Mouse (Mus musculus) adrenal gland, postnatal 25 days (tissue): ENCODE data around the gene Olfr32. TPM values are rescaled to one million over a fixed set of nuclear protein-coding genes. Genes with fewer than 3 reads are reported as not detected.
"Not testable (repeated sequence)": the region's sequence is repeated elsewhere in the genome, so short reads cannot be mapped to it uniquely, and the experiment has no call there.

Experiments used
- DNase-seq: peaks from one replicate; pipeline ENCODE4 v3.0.0; 2021; ENCODE audit warnings: mixed read lengths
- long read RNA-seq: library from polyadenylated mRNA; stranded (forward); transcript quantifications from one replicate; pipeline ENCODE4 v2.0.0, GENCODE M21; 2021
- total RNA-seq: library from RNA; stranded (reverse); gene quantifications from 2 replicates; pipeline ENCODE4 v1.2.3, GENCODE M21; 2021

Gene Olfr32
- not detected in 2 replicates for total RNA-seq
- long read RNA-seq = 0 reads

DNA sequence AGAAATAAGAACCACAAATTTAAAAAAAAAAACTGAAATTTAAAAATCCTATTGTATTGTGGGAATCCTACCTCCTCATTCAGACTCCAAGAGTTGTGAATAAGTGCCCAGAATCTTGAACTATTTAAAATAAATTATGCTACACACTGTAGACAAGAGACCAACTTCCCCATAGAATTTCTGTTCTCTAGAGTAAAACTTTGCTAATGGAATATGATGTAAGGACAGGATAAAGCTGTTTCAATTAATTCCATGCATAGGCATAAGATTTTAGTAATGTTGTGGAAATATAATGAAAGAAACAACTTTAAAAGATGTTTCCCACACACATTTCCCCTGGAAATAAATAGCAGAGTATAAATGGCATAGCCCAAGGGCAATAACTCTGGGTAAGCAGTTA is at the start of gene Olfr32:
Gene Olfr32, minus strand, starts transcription at position 101 of the 400 bp plus-strand sequence.
- no peak for DNase-seq

DNA sequence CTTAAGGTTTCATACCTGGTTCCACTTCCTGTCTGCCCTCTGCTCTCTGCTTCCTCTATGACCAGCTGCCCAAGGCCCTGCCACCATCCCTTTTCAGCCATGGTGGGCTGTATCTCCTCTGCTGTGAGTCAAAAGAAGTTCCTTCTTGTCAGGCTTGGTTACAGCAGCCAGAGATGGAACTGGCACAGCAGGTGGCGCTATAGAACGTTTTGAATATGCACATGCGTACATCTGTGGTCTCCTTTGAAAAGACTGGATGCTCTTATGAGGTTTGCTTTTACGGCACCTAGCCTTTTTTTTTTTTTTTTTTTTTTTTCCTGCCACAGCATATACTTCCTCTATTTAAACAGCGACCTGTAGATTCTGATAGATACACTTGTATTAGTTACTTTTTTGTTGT is 45.0 kb upstream of the Olfr32 start:
- not testable (repeated sequence) for DNase-seq

DNA sequence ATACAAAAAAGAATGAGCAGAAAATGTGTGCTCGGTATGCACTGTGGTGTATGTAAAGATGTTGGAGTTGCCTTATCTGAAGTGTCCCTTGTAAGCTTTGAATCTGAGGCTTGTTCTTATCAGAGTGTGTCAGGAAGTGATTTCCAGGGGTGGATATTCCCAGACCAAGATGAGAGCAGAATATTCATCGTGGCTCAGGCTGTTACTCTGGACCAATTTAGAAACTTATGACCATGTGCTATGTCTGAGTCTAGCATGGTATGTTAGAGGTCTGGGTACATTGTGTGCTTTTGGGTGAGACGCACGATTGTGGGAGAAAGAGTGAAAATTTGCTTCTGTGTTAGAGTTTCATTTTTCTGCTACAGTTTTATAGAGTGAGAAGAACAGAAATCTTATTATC is 44.0 kb upstream of the Olfr32 start:
- DNase-seq = not testable (repeated sequence)

DNA sequence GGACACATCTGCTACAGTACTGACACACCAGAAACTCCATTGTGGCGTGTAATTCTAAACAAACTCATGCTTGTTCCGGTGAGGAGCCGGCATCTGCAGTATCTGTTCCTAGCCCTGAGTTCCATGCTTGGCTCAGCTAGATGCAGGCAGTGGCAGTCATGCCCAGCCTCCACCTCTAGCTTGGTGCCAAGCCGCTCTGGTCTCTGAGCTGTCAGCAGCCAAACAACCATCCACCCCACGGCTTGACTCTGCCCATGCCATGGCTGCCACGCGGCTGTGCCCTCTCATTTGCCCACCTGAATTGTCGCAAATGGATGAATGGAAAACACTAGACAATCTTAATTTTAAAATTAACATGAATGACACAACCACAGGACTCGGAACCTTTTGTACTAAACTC is 11.8 kb upstream of the Olfr32 start:
- no peak for DNase-seq

DNA sequence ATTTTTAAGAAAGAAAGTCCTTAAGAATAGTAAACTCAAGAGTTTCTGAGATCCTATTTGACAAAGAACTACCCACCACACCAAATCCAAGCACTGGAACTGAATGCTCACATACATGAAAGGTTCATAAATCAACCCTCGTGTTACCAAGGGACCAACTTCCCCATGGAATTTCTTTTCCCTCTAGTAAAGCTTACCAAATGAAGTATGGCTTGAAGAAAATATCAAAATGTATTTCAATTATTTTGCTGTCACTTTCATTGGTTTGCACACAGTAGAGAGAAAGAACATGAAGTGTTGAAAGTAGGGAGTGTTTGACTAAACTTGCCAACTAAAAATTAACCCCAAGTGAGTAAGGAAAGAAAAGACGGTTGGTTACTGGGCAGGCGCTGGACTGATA is 10.9 kb upstream of the Olfr32 start, which contains the start of gene Olfr1270:
Gene Olfr1270, minus strand, starts transcription at position 101 of the 400 bp plus-strand sequence.
- DNase-seq = no peak

DNA sequence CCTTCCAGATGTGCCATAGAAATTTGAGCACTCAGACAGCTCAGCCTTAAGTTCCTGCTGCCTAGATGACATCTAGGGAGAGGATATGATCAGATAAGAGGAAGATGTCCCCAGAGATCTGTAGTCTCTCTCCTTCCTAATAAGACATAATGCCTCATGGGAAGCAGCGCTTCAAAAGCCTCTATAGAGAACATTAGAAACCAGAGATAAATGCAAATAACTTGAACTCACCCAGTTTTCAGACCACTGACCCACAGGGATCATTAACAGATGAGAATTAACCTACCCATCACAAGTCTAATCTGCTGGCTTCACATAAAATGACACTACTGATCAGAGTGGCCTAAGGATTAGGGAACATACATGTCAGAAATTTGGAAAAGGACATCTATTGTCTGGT is 20.8 kb downstream of the Olfr32 start, which contains the start of gene Olfr1269:
Gene Olfr1269, minus strand, starts transcription at position 101 of the 400 bp plus-strand sequence.
- DNase-seq = no peak

Other genes with a start within 250 kb of the Olfr32 start
- gene Olfr1258, start 215.0 kb downstream of the Olfr32 start, total RNA-seq = not detected in 2 replicates
- not detected in 2 replicates for gene Olfr1259, start 193.6 kb downstream of the Olfr32 start, total RNA-seq
- not detected in 2 replicates for gene Olfr1260, start 168.0 kb downstream of the Olfr32 start, total RNA-seq
- not detected in 2 replicates for gene Olfr1261, start 151.1 kb downstream of the Olfr32 start, total RNA-seq
- gene Olfr1262, start 142.2 kb downstream of the Olfr32 start, total RNA-seq = not detected in 2 replicates
- gene Olfr1263, start 130.2 kb downstream of the Olfr32 start, total RNA-seq = not detected in 2 replicates
- not detected in 2 replicates for gene Olfr1264, start 116.7 kb downstream of the Olfr32 start, total RNA-seq
- gene Olfr1265, start 107.0 kb downstream of the Olfr32 start, total RNA-seq = not detected in 2 replicates
- gene Olfr140, start 78.7 kb downstream of the Olfr32 start, total RNA-seq = not detected in 2 replicates
- gene Olfr1269, start 20.9 kb downstream of the Olfr32 start, total RNA-seq = not detected in 2 replicates
- gene Olfr1270, start 10.8 kb upstream of the Olfr32 start, total RNA-seq = not detected in 2 replicates
- gene Olfr1506, start 82.2 kb upstream of the Olfr32 start, total RNA-seq = 0.38 TPM in 1 of 2 replicates, not detected in the other
- gene Olfr142, start 115.3 kb upstream of the Olfr32 start, total RNA-seq = not detected in 2 replicates
- not detected in 2 replicates for gene Olfr1271, start 128.7 kb upstream of the Olfr32 start, total RNA-seq
- not detected in 2 replicates for gene Olfr1272, start 150.5 kb upstream of the Olfr32 start, total RNA-seq
- gene Gm13769, start 179.9 kb upstream of the Olfr32 start, total RNA-seq = not detected in 2 replicates